Mouse (Mus musculus): Measurements from ENCODE around the gene Mtmr11.

DNA sequence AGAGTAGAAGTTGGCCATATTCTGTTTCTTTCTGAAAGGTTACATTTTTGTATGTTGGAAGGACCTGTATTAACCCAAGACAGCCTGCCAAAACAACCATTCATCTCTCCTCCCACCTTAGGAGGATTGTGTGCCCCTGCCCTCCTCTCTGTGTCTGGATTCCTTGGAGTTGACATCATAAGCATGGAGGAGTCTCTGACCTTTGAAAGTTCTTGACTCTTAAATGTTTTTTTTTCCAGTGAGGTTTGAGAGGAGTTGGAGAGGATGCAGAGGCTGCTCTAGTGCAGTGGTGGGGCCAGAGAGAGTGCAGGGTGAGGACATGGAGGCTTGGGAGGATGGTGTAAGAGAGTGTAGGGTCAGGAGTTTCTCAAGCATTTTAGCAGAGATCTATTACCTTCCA lies 33.7 kb upstream of the Mtmr11 start:
- no peak for TF ChIP-seq POLR2A (IDR thresholded peaks at IDR 0.05; ENCODE audit: insufficient read length, low read depth)
- TF ChIP-seq MAX (IDR thresholded peaks at IDR 0.05; ENCODE audit: low read depth): no peak
- no peak for TF ChIP-seq TCF12 (IDR thresholded peaks at IDR 0.05; ENCODE audit: insufficient read depth, poor library complexity, severe bottlenecking)
- TF ChIP-seq MYOD1 (IDR thresholded peaks at IDR 0.05; ENCODE audit: control insufficient read depth in 1 of 3, insufficient read length in 2 of 3, low read depth in 2 of 3): no peak

All from myocyte (in vitro differentiated cells).